Mouse (Mus musculus) ES-Bruce4 (cell line): Measurements from ENCODE around the gene Pnmal2. TPM values are rescaled to one million over a fixed set of nuclear protein-coding genes. Genes with fewer than 3 reads are reported as not detected.
A peak's percentile ranks its signal among the peaks of the same experiment; 100 is the strongest.

Source experiments
- H3K27ac ChIP-seq: 2 replicates; pipeline ENCODE4 v1.5.1; 2012; ENCODE audit warnings: low read length, inconsistent platforms; ENCODE audit not compliant: insufficient read depth
- H3K27me3 ChIP-seq: 2 replicates; pipeline ENCODE4 v1.6.1; 2012; ENCODE audit warnings: mild to moderate bottlenecking, low read length, inconsistent platforms; ENCODE audit not compliant: control insufficient read depth, poor library complexity, insufficient read depth, severe bottlenecking
- H3K36me3 ChIP-seq: 2 replicates; pipeline ENCODE4 v1.6.1; 2012; ENCODE audit warnings: inconsistent platforms, mild to moderate bottlenecking, low read length, moderate library complexity; ENCODE audit not compliant: control insufficient read depth, poor library complexity, insufficient read depth, severe bottlenecking
- H3K4me1 ChIP-seq: one replicate; pipeline ENCODE4 v1.8.1; 2011; ENCODE audit warnings: low read length; ENCODE audit not compliant: control insufficient read depth, insufficient read depth
- H3K4me3 ChIP-seq: 2 replicates; pipeline ENCODE4 v1.5.1; 2011; ENCODE audit warnings: low read depth, mild to moderate bottlenecking, low read length
- H3K9ac ChIP-seq: 2 replicates; pipeline ENCODE4 v1.6.1; 2012; ENCODE audit warnings: low read depth, mild to moderate bottlenecking, inconsistent platforms; ENCODE audit not compliant: poor library complexity, severe bottlenecking
- H3K9me3 ChIP-seq: replicated peaks from 2 replicates; pipeline ENCODE4 v1.6.1; 2012; ENCODE audit warnings: mild to moderate bottlenecking, low read length, inconsistent platforms; ENCODE audit not compliant: control insufficient read depth, poor library complexity, insufficient read depth, severe bottlenecking
- CTCF ChIP-seq: IDR thresholded peaks from one replicate; pipeline ENCODE4 v1.8.1; 2011; ENCODE audit warnings: low read depth, low read length
- EP300 ChIP-seq: IDR thresholded peaks from 2 replicates; pipeline ENCODE4 v1.6.1; 2011; ENCODE audit warnings: low read depth, low read length; ENCODE audit not compliant: insufficient read depth
- POLR2A ChIP-seq: IDR thresholded peaks from one replicate; pipeline ENCODE4 v1.8.1; 2011; ENCODE audit warnings: low read length; ENCODE audit not compliant: insufficient read depth
- polyA plus RNA-seq: library from polyadenylated mRNA; stranded (reverse); fragments of >200 nt; gene quantifications from 2 replicates; pipeline ENCODE4 v1.2.4, GENCODE M21; 2011; ENCODE audit warnings: low read depth; ENCODE audit not compliant: missing spikeins, insufficient read depth, insufficient read length

Gene Pnmal2
- polyA plus RNA-seq, 1 experiment = 1.5 TPM

DNA sequence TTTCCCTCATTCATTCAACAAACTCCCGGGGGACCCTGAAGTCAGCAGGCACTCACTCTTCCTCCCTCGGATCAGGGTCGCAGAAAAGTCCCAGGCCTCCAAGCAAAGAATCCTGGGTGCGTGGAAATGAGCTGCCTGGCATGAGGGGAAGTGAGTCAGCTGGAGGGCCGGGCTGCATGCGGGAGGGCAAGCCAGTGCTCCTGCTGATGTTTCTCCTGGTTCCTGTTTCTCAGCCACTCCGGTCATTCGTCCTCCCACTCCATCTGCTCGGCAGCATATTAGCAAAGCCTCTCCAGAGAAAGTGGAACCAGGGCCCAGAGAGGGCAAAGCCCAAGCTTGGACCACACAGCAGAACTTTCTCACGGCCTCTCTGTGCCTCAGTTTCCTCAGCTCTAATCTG is 34.6 kb upstream of the Pnmal2 start:
- Histone ChIP-seq H3K4me1 (no peaks in the 10 kb centered on the region), H3K4me3 (no peak overlapping the region), H3K9ac (no peak overlapping the region), H3K27me3 (no peaks in the 10 kb centered on the region), H3K27ac (no peak overlapping the region), H3K36me3 (no peaks in the 10 kb centered on the region), H3K9me3 (no peaks in the 10 kb centered on the region)
- TF ChIP-seq POLR2A (no peak), EP300 (no peak), CTCF (no peak)

DNA sequence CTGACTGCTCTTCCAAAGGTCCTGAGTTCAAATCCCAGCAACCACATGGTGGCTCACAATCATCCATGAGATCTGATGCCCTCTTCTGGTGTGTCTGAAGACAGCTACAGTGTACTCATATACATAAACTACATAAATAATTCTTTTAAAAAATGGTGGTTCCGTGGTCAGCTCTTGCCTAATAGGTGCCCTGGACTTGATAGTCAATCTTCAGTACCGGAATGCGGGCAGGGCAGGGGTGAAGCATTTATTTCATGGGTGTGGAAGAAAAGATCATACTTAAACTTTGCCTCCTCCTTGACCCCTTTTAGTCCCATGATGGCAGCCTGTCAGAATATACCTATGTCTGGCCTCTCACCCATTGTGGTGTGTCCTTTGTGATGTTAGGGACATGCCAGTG is 32.6 kb upstream of the Pnmal2 start:
- no peak overlapping the region for H3K4me3 ChIP-seq
- peaks cover 6% of the 10 kb centered on the region for H3K36me3 ChIP-seq
- no peak overlapping the region for H3K27ac ChIP-seq
- H3K27me3 ChIP-seq = no peaks in the 10 kb centered on the region
- H3K9me3 ChIP-seq = no peaks in the 10 kb centered on the region
- no peaks in the 10 kb centered on the region for H3K4me1 ChIP-seq
- TF ChIP-seq CTCF (no peak), EP300 (no peak), POLR2A (no peak)
- no peak overlapping the region for H3K9ac ChIP-seq

- Histone ChIP-seq H3K9ac (no peak overlapping the region), H3K27me3 (no peaks in the 10 kb centered on the region), H3K4me1 (no peaks in the 10 kb centered on the region), H3K27ac (no peak overlapping the region), H3K36me3 (peaks cover 11% of the 10 kb centered on the region), H3K4me3 (no peak overlapping the region), H3K9me3 (no peaks in the 10 kb centered on the region)
- TF ChIP-seq EP300 (no peak), POLR2A (no peak), CTCF (no peak)
Observed at GRCm38 (mm10) chr7:16912360-16912759, 32.1 kb upstream of the Pnmal2 start.

DNA sequence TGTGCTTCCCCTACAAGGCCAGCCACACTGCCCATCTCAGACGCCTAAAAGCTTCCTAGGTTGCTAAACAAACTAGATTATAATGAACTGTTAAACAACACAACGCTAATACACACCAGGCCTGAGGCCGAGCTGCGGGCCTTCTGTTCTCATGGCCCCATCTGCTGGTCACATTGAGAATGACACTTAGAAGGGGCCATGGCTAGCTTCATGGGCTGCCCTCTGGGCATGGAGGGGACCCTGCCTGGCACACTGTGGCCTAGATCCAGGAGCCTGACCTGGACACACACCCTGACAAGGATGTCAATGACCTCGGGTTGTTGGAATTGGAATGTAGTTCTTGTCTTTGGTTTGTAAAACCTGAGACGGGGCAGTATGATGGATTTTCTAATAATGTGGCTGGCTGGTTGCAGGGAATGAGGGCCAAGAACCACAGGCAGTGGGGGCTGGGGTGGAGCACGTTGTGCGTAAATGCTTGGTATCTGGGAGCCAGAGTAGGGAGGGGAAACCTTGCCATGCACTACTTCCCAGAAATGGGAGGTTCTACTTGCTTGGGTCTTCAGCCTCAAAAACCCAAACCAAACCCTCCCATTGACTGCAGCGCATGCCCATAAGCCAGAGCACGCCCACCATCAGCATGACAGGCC is 30.6 kb upstream of the Pnmal2 start:
- no peak overlapping the region for H3K27ac ChIP-seq
- no peaks in the 10 kb centered on the region for H3K9me3 ChIP-seq

DNA sequence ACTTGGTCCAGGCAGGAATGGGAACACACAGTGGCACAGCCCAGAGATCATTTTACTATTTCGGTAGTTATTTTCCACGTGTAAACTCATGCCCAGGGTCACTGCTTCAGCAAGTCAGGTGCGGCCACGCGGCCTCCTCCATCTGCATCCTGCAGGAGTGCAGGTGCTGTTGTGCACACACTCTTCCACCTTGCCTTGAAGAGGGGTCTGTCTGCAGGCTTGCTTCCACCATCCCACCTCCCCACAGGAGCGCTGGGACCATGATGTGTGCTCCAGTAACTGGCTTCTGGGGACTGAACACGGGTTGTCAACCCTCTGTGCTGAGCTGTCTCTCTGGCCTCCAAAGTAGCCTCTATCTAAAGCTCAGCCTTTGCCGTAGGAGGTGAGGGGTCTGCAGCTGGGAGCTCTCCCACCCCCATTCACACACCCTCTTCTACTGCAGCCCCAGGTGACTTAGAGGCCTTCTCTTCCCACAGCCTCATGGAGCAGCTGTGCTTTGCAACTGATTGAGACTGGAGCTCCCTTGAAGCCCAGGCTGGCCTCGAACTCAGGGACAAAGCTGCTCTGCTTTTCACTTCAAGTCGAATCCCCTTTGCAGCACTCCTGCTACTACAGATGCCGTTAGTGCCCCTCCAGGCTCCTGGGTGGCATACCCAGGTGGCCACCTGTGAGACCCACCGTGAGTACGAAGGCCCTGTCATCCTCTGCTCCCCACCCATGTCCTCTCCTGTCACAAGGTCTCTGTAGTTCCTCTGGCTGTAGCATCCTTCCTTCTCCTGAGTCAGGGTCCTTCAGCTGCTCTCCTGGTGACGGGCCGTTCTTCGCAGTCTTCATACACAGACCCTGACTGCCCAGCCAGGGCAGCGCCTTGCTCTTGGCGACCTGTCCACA is 29.8 kb upstream of the Pnmal2 start:
- TF ChIP-seq CTCF = no peak
- no peak for TF ChIP-seq EP300
- no peak for TF ChIP-seq POLR2A
- H3K4me1 ChIP-seq = no peaks in the 10 kb centered on the region
- no peaks in the 10 kb centered on the region for H3K9me3 ChIP-seq
- H3K4me3 ChIP-seq = no peak overlapping the region
- H3K36me3 ChIP-seq = peaks cover 17% of the 10 kb centered on the region
- H3K27ac ChIP-seq = no peak overlapping the region
- no peaks in the 10 kb centered on the region for H3K27me3 ChIP-seq
- H3K9ac ChIP-seq = no peak overlapping the region

More for the DNA sequence above, 30.6 kb upstream of the Pnmal2 start:
- H3K4me1 ChIP-seq = no peaks in the 10 kb centered on the region
- H3K9ac ChIP-seq = no peak overlapping the region
- H3K36me3 ChIP-seq = peaks cover 17% of the 10 kb centered on the region
- TF ChIP-seq EP300 (no peak), POLR2A (no peak), CTCF (peak; percentile 84)
- no peak overlapping the region for H3K4me3 ChIP-seq
- H3K27me3 ChIP-seq = no peaks in the 10 kb centered on the region
